Mouse (Mus musculus): ENCODE measurements around the gene Klk1b26. TPM values are rescaled to one million over a fixed set of nuclear protein-coding genes. Genes with fewer than 3 reads are reported as not detected.
"Not testable (repeated sequence)": the region's sequence is repeated elsewhere in the genome, so short reads cannot be mapped to it uniquely, and the experiment has no call there.

The Klk1b26 gene
- polyA plus RNA-seq, 1 experiment from 2014 or later, result not detected

GRCm38 (mm10) chr7:44015071-44015470, 3.1 kb downstream of the Klk1b26 start:
- H3K36me3 ChIP-seq (ENCODE audit: control insufficient read depth, insufficient read depth), result no peaks in the 10 kb centered on the region
- no peak overlapping the region for H3K27ac ChIP-seq (ENCODE audit: low read length)
- no peaks in the 10 kb centered on the region for H3K9me3 ChIP-seq (ENCODE audit: control insufficient read depth, low read length)
- no peak overlapping the region for H3K9ac ChIP-seq (replicated peaks; ENCODE audit: low read depth, low read length)
- no peaks in the 10 kb centered on the region for H3K27me3 ChIP-seq (replicated peaks; ENCODE audit: control insufficient read depth, insufficient read depth, low read length)
- H3K4me3 ChIP-seq (replicated peaks; ENCODE audit: low read length), result no peak overlapping the region
- 94% methylated on average over 5 of the region's 5 CpGs for WGBS
- no peak for ATAC-seq
- no peak overlapping the region for H3K4me2 ChIP-seq (ENCODE audit: low read length)
- H3K4me1 ChIP-seq (replicated peaks; ENCODE audit: control insufficient read depth, insufficient read depth, low read length), result no peaks in the 10 kb centered on the region

- WGBS, result 72% methylated on average over 3 of the region's 3 CpGs
- H3K27me3 ChIP-seq (replicated peaks; ENCODE audit: control insufficient read depth, insufficient read depth, low read length); H3K36me3 ChIP-seq (ENCODE audit: control insufficient read depth, insufficient read depth); H3K9ac ChIP-seq (replicated peaks; ENCODE audit: low read depth, low read length); H3K4me1 ChIP-seq (replicated peaks; ENCODE audit: control insufficient read depth, insufficient read depth, low read length); H3K4me3 ChIP-seq (replicated peaks; ENCODE audit: low read length); H3K4me2 ChIP-seq (ENCODE audit: low read length); H3K27ac ChIP-seq (ENCODE audit: low read length); H3K9me3 ChIP-seq (ENCODE audit: control insufficient read depth, low read length); ATAC-seq: not testable (repeated sequence)
Observed at GRCm38 (mm10) chr7:44051990-44052389, 40.0 kb downstream of the Klk1b26 start, which contains the start of gene Klk1b27. TSS of gene Klk1b27 (plus strand) at chr7:44052290.

Other genes starting within 250 kb of the Klk1b26 start
- not detected in 2 replicates for gene Klk12, start 243.3 kb upstream of the Klk1b26 start, polyA plus RNA-seq (2015; fragmentation: Nextera tagmentation; extraction: Ambion mirVana)
- gene Klk11, start 237.6 kb upstream of the Klk1b26 start, polyA plus RNA-seq (2015; fragmentation: Nextera tagmentation; extraction: Ambion mirVana), result not detected in 2 replicates
- 0.35 TPM in 2 replicates for gene Klk10, start 231.1 kb upstream of the Klk1b26 start, polyA plus RNA-seq (2015; fragmentation: Nextera tagmentation; extraction: Ambion mirVana)
- 0.23 TPM in 1 of 2 replicates, not detected in the other for gene Klk9, start 220.3 kb upstream of the Klk1b26 start, polyA plus RNA-seq (2015; fragmentation: Nextera tagmentation; extraction: Ambion mirVana)
- 5.8 and 6.8 TPM in 2 replicates for gene Klk8, start 214.6 kb upstream of the Klk1b26 start, polyA plus RNA-seq (2015; fragmentation: Nextera tagmentation; extraction: Ambion mirVana)
- gene Klk7, start 200.9 kb upstream of the Klk1b26 start, polyA plus RNA-seq (2015; fragmentation: Nextera tagmentation; extraction: Ambion mirVana), result not detected in 2 replicates
- gene Klk6, start 187.7 kb upstream of the Klk1b26 start, polyA plus RNA-seq (2015; fragmentation: Nextera tagmentation; extraction: Ambion mirVana), result not detected in 2 replicates
- not detected in 2 replicates for gene Klk5, start 170.2 kb upstream of the Klk1b26 start, polyA plus RNA-seq (2015; fragmentation: Nextera tagmentation; extraction: Ambion mirVana)
- gene Klk4, start 131.0 kb upstream of the Klk1b26 start, polyA plus RNA-seq (2015; fragmentation: Nextera tagmentation; extraction: Ambion mirVana), result 0.33 and 0.46 TPM in 2 replicates
- not detected in 2 replicates for gene Klk15, start 78.4 kb upstream of the Klk1b26 start, polyA plus RNA-seq (2015; fragmentation: Nextera tagmentation; extraction: Ambion mirVana)
- not detected in 2 replicates for gene Klk1b8, start 61.5 kb upstream of the Klk1b26 start, polyA plus RNA-seq (2015; fragmentation: Nextera tagmentation; extraction: Ambion mirVana)
- gene Klk1b1, start 45.4 kb upstream of the Klk1b26 start, polyA plus RNA-seq (2015; fragmentation: Nextera tagmentation; extraction: Ambion mirVana), result not detected in 2 replicates
- not detected in 2 replicates for gene Klk1b9, start 36.1 kb upstream of the Klk1b26 start, polyA plus RNA-seq (2015; fragmentation: Nextera tagmentation; extraction: Ambion mirVana)
- not detected in 2 replicates for gene Klk1b11, start 16.3 kb upstream of the Klk1b26 start, polyA plus RNA-seq (2015; fragmentation: Nextera tagmentation; extraction: Ambion mirVana)
- gene Klk1b27, start 40.1 kb downstream of the Klk1b26 start, polyA plus RNA-seq (2015; fragmentation: Nextera tagmentation; extraction: Ambion mirVana), result not detected in 2 replicates
- gene Klk1b21, start 90.2 kb downstream of the Klk1b26 start, polyA plus RNA-seq (2015; fragmentation: Nextera tagmentation; extraction: Ambion mirVana), result not detected in 2 replicates
- gene Klk1b22, start 100.5 kb downstream of the Klk1b26 start, polyA plus RNA-seq (2015; fragmentation: Nextera tagmentation; extraction: Ambion mirVana), result not detected in 2 replicates
- not detected in 2 replicates for gene Klk1b16, start 124.6 kb downstream of the Klk1b26 start, polyA plus RNA-seq (2015; fragmentation: Nextera tagmentation; extraction: Ambion mirVana)
- gene Klk1b24, start 176.1 kb downstream of the Klk1b26 start, polyA plus RNA-seq (2015; fragmentation: Nextera tagmentation; extraction: Ambion mirVana), result not detected in 2 replicates
- not detected in 2 replicates for gene Klk1b3, start 186.0 kb downstream of the Klk1b26 start, polyA plus RNA-seq (2015; fragmentation: Nextera tagmentation; extraction: Ambion mirVana)
- not detected in 2 replicates for gene Klk1b4, start 195.3 kb downstream of the Klk1b26 start, polyA plus RNA-seq (2015; fragmentation: Nextera tagmentation; extraction: Ambion mirVana)
- not detected in 2 replicates for gene Klk1b5, start 203.8 kb downstream of the Klk1b26 start, polyA plus RNA-seq (2015; fragmentation: Nextera tagmentation; extraction: Ambion mirVana)
- not detected in 2 replicates for gene Klk1, start 213.2 kb downstream of the Klk1b26 start, polyA plus RNA-seq (2015; fragmentation: Nextera tagmentation; extraction: Ambion mirVana)
- not detected in 2 replicates for gene Gm36864, start 224.0 kb downstream of the Klk1b26 start, polyA plus RNA-seq (2015; fragmentation: Nextera tagmentation; extraction: Ambion mirVana)
- 1.1 and 1.4 TPM in 2 replicates for gene 1700028J19Rik, start 234.5 kb downstream of the Klk1b26 start, polyA plus RNA-seq (2015; fragmentation: Nextera tagmentation; extraction: Ambion mirVana)
- 240 and 264 TPM in 2 replicates for gene 2410002F23Rik, start 234.6 kb downstream of the Klk1b26 start, polyA plus RNA-seq (2015; fragmentation: Nextera tagmentation; extraction: Ambion mirVana)
- not detected in 2 replicates for gene Acp4, start 245.2 kb downstream of the Klk1b26 start, polyA plus RNA-seq (2015; fragmentation: Nextera tagmentation; extraction: Ambion mirVana)
- gene Gm15517, start 249.3 kb downstream of the Klk1b26 start, polyA plus RNA-seq (2015; fragmentation: Nextera tagmentation; extraction: Ambion mirVana), result not detected in 2 replicates

Measured in forebrain, embryonic 16.5 days (tissue).